Mouse (Mus musculus) midbrain, embryonic 15.5 days (tissue): Measurements from ENCODE around the gene Etfrf1. TPM values are rescaled to one million over a fixed set of nuclear protein-coding genes. Genes with fewer than 3 reads are reported as not detected.
A peak's percentile ranks its signal among the peaks of the same experiment; 100 is the strongest.

Experiments used
- ATAC-seq: fragments of 200-750 bp; cut with Nextera tagmentation; replicated peaks from 2 replicates; pipeline ENCODE4 v1.8.0; 2017; ENCODE audit warnings: moderate TSS enrichment
- H3K27ac ChIP-seq: fragments of 300-500 bp; sonication (generic); 2 replicates; pipeline ENCODE4 v1.5.1; 2015; ENCODE audit warnings: mild to moderate bottlenecking, inconsistent platforms
- H3K27me3 ChIP-seq: fragments of 300-500 bp; sonication (generic); replicated peaks from 2 replicates; pipeline ENCODE4 v1.6.1; 2015; ENCODE audit warnings: inconsistent platforms
- H3K36me3 ChIP-seq: fragments of 300-500 bp; sonication (generic); replicated peaks from 2 replicates; pipeline ENCODE4 v1.6.1; 2015; ENCODE audit warnings: inconsistent platforms
- H3K4me1 ChIP-seq: fragments of 300-500 bp; sonication (generic); 2 replicates; pipeline ENCODE4 v1.6.1; 2015; ENCODE audit warnings: inconsistent platforms
- H3K4me2 ChIP-seq: fragments of 300-500 bp; sonication (generic); 2 replicates; pipeline ENCODE4 v1.6.1; 2015; ENCODE audit warnings: inconsistent platforms, mild to moderate bottlenecking, moderate library complexity
- H3K4me3 ChIP-seq: fragments of 300-500 bp; sonication (generic); 2 replicates; pipeline ENCODE4 v1.5.1; 2015; ENCODE audit warnings: mild to moderate bottlenecking, inconsistent platforms
- H3K9ac ChIP-seq: fragments of 300-500 bp; sonication (generic); 2 replicates; pipeline ENCODE4 v1.6.1; 2015; ENCODE audit warnings: mild to moderate bottlenecking, inconsistent platforms
- H3K9me3 ChIP-seq: fragments of 300-500 bp; sonication (generic); 2 replicates; pipeline ENCODE4 v1.6.1; 2016; ENCODE audit warnings: inconsistent platforms
- WGBS: fragments of 180-500 bp; shearing (Covaris S2); methylation state at CpG from one replicate; pipeline ENCODE4 v1.1.7; 2015; ENCODE audit warnings: mixed read lengths; 5-methylcytosine and 5-hydroxymethylcytosine counted together
- polyA plus RNA-seq: library from polyadenylated mRNA; unstranded; fragments of >200 nt; fragmentation: Nextera tagmentation; extraction: Ambion mirVana; gene quantifications from 2 replicates; pipeline ENCODE4 v1.2.1, GENCODE M21; 2015

Etfrf1 gene
- polyA plus RNA-seq, 1 experiment from 2014 or later = 24.2 TPM

DNA sequence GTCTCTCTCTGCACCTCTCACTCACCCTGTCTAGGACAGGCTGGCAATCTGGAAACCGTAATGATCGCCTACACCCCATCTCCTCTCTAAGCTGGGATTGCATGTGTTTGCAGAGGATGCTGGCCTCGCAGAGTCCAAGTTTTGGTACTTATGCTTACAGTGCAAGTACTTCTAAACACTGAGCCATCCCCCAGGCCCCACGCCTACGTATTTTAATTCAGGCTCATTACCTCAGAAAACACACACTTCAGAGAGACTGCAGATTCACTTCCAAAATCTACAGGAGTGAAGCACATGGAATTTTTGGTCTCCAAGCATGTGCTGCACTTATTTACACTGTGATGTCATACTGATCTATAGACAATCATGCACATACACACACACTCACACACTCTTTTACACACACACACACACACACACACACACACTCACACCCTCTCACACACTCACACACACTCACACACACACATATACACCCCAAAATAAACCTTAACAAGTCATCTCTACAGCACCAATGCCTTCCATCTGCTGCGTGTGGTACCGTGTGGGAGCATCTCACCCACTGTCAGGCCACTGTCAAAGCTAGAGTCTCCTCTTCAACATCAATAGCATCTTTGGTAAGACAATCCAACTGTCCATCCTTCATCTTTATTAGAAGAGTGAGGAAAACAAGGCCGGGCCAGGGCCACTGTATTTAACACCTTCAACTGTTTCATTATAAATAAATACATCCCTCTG is 12.8 kb upstream of the Etfrf1 start:
- WGBS = 94% methylated on average over 8 of the region's 8 CpGs
- ATAC-seq = no peak
- no peak overlapping the region for H3K9ac ChIP-seq

DNA sequence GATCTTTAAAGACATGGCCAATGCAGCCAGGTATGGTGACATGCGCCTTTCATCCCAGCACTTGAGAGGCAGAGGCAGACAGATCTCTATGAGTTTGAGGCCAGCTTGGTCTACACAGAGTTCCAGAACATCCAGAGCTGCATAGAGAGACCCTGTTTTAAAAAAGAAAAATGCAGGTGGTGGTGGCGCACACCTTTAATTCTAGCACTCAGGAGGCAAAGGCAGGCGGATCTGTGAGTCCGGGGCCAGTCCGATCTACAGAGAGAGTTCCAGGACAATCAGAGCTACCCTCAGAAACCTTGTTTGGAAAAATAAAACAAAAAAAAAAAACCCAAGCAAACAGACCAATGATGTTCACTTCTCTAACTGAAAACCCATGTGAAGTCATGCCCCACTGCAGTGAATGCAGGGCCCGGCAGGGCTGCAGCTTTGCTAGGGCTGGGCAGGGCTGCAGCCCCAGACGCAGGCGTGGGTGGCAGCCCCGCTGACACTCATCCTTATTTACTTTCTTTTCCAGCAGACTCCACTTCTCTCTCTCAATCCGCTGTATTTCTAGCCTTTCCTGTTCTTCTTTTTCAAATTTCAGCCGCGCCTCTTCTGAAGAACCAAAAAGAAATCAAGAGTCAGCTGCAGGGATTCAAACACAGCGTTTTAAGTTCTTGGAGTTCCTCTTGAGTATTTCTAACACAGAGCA is 8.4 kb upstream of the Etfrf1 start:
- Histone ChIP-seq H3K27ac (no peak overlapping the region), H3K4me1 (no peaks in the 10 kb centered on the region), H3K4me3 (no peak overlapping the region), H3K4me2 (no peak overlapping the region), H3K36me3 (no peaks in the 10 kb centered on the region), H3K27me3 (no peaks in the 10 kb centered on the region), H3K9me3 (no peaks in the 10 kb centered on the region), H3K9ac (no peak overlapping the region)
- 83% methylated on average over 13 of the region's 13 CpGs for WGBS
- no peak for ATAC-seq

More for the DNA sequence above, 12.8 kb upstream of the Etfrf1 start:
- Histone ChIP-seq H3K9me3 (no peaks in the 10 kb centered on the region), H3K4me1 (no peaks in the 10 kb centered on the region), H3K4me2 (no peak overlapping the region), H3K4me3 (no peak overlapping the region), H3K36me3 (no peaks in the 10 kb centered on the region), H3K27me3 (no peaks in the 10 kb centered on the region), H3K27ac (no peak overlapping the region)

DNA sequence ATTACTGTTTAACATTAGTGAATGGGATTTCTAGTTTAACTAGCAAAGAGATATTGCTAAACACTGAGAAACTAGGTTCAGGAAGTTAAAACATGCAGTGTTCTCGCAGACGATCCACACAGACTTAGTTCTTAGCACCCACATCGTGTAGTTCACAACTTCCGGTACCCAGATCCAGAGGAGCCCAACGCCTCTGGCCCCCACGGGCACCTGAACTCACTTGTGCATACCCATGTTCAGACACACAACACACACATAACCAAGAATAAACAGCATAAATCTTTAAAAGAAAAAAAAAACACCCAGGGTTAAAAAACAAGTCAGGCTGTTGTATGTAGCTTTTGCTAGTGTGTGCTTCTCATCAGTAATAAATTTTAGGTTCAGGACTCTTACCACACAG is 6.5 kb upstream of the Etfrf1 start:
- WGBS = 92% methylated on average over 6 of the region's 6 CpGs
- Histone ChIP-seq H3K4me3 (no peak overlapping the region), H3K4me2 (no peak overlapping the region), H3K27ac (no peak overlapping the region), H3K36me3 (no peaks in the 10 kb centered on the region), H3K9ac (no peak overlapping the region), H3K27me3 (no peaks in the 10 kb centered on the region), H3K4me1 (no peaks in the 10 kb centered on the region), H3K9me3 (no peaks in the 10 kb centered on the region)
- ATAC-seq = no peak

DNA sequence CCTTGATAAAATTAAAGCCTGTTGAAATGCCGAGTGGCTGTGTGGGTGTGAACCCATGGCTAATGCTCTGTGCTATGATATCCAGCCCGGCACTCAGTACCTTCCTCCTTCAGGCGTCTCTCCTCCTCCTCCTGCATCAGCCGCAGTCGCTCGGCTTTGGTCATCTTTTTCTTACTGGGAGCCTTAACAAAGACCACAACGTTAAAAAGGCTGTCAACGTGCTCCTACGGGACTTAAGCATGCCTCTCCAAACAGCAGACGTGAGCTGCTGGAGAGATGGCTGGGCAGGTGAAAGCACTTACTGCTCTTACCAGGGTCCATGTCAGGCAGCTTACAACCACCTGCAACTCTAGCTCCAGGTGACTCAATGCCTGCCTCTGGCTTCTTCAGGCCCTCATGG is 5.8 kb upstream of the Etfrf1 start:
- Histone ChIP-seq H3K9me3 (no peaks in the 10 kb centered on the region), H3K27ac (no peak overlapping the region), H3K4me2 (no peak overlapping the region), H3K4me1 (peaks cover 3% of the 10 kb centered on the region; the same call in 1 of the 2 replicates), H3K27me3 (no peaks in the 10 kb centered on the region), H3K4me3 (no peak overlapping the region), H3K9ac (no peak overlapping the region), H3K36me3 (no peaks in the 10 kb centered on the region)
- 69% methylated on average over 10 of the region's 10 CpGs for WGBS
- ATAC-seq = no peak

DNA sequence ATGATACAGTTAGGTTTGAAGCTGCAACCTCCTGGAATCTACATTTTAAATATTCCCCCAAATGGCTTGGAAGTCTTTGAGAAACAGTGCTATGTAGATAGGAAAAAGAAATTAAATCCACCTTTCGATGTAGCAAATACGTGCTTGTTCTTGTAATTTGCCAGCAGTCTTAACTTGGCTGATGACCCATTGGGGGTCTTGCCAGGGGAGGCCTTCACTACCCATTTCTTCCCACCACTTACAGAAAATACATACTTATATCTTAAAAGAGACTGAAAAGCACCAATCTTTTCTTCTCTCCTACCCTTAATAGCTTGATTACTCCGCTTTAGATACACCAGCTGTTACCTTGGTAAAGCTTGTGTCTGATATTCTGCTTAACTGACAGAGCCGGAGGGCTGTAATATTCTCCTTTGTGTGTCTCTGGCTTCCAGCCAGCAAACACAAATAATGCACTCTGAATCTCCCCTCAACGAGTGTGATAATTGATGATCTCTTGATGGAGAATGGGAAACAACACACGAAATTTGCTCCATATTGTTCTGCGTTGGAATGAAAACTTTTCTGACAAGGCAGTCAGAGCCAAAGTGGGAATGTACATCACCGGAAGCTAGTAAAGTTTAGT is 766 bp upstream of the Etfrf1 start:
- Histone ChIP-seq H3K36me3 (no peaks in the 10 kb centered on the region), H3K4me3 (peak overlapping the region; percentile 41), H3K27me3 (no peaks in the 10 kb centered on the region), H3K4me1 (peaks cover 17% of the 10 kb centered on the region), H3K4me2 (peak overlapping the region; percentile 60), H3K9me3 (no peaks in the 10 kb centered on the region), H3K9ac (no peak overlapping the region; the same call in 1 of the 2 replicates), H3K27ac (peak overlapping the region; percentile 34; the same call in 1 of the 2 replicates)
- 30% methylated on average over 8 of the region's 8 CpGs for WGBS
- ATAC-seq = peak; percentile 1; the same call in 1 of the 2 replicates

DNA sequence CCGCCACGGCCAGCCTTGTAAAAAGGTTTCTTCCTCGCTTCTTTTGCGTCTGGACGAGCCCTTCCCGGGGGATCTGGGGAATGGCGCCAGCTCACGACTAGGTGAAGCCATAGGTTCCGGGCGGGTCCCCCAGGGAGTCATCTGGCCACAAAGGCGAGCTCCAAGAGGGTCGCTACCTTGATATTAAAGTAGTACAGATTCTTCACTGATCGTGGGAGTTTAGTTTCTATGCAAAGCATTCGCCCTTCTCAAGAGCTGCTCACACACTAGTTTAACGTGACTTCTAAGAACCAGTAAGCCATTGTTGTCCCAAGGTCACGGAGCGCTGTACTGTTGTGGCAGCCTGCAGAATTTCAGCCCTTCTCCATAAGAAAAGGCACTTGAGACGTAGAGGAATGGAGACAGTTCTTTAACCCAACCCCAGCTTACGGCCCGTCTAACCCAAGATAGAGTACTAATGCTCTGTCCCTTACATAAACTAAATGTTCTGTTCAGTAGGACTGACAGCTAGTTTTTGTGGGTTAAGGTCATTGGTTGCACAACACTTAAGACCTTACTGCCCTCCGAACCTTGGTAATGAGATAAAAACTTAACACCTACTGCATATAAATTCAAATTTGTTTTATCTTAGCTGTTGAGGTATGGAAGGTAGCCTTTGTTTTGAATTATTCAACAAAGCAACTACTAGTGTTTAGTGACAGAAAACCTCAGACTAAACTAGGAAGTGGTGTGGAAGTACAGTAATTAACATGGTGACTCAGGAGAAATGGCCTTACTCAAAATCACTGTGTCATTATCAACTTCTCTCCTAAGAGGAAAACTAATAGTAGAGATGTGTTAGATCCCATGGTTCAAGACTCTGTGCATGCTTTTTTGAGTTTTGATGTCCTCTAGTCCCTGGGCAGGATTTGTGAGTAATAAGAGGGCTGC is 707 bp downstream of the Etfrf1 start:
- WGBS = 4% methylated on average over 21 of the region's 21 CpGs
- peak; percentile 48 for ATAC-seq

DNA sequence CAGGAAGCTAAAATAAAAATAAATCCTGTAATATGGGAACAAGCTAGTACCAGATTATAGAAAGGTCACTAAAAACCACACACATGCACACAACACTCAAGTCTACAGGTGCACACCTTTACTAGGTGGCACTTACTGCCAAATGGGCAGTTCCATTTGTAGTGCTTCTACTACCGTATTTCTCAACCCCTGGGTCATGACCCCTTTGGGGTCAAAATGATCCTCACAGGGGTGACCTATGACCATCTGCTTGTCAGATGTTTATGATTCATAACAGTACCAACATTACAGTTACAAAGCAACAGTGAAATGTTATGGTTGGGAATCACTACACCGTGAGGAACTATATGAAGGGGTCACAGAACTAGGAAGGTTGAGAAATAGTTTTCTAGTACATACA is 3.0 kb downstream of the Etfrf1 start:
- Histone ChIP-seq H3K9ac (no peak overlapping the region), H3K36me3 (no peaks in the 10 kb centered on the region; the same call in 1 of the 2 replicates), H3K4me1 (peaks cover 17% of the 10 kb centered on the region), H3K27ac (no peak overlapping the region), H3K9me3 (no peaks in the 10 kb centered on the region), H3K27me3 (no peaks in the 10 kb centered on the region), H3K4me3 (no peak overlapping the region), H3K4me2 (no peak overlapping the region)
- no peak for ATAC-seq
- WGBS = 84% methylated on average over 2 of the region's 2 CpGs

More for the DNA sequence above, 707 bp downstream of the Etfrf1 start:
- peak overlapping the region; percentile 60 for H3K4me3 ChIP-seq
- H3K27ac ChIP-seq = peak overlapping the region; percentile 91
- H3K9me3 ChIP-seq = no peaks in the 10 kb centered on the region
- H3K9ac ChIP-seq = peak overlapping the region; percentile 72
- H3K4me2 ChIP-seq = peak overlapping the region; percentile 59
- no peaks in the 10 kb centered on the region for H3K36me3 ChIP-seq
- H3K4me1 ChIP-seq = peaks cover 17% of the 10 kb centered on the region
- H3K27me3 ChIP-seq = no peaks in the 10 kb centered on the region

DNA sequence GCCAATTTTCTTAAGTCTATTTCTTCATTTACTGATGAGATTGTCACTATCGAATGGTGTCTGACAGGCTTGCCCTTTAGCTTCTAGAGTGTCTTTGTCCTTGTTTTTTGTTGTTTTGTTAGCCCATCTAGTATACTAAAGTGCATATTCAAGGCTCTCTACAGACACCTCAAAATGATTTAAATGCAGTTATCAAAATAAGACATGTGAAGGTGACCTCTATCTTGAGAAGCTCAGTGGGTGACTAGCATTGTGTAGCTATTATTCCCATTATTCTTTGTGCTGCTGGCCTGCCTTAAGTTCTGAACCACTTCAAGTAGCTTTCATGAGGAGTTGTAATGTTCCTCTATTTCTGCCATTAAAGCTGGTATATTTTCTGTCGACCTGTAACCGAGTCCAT is 4.9 kb downstream of the Etfrf1 start:
- 92% methylated on average over 3 of the region's 3 CpGs for WGBS
- Histone ChIP-seq H3K9me3 (no peaks in the 10 kb centered on the region), H3K4me1 (peaks cover 9% of the 10 kb centered on the region), H3K4me2 (no peak overlapping the region), H3K4me3 (no peak overlapping the region), H3K9ac (no peak overlapping the region), H3K27ac (no peak overlapping the region), H3K27me3 (no peaks in the 10 kb centered on the region), H3K36me3 (peaks cover 4% of the 10 kb centered on the region; the same call in 1 of the 2 replicates)
- no peak for ATAC-seq

DNA sequence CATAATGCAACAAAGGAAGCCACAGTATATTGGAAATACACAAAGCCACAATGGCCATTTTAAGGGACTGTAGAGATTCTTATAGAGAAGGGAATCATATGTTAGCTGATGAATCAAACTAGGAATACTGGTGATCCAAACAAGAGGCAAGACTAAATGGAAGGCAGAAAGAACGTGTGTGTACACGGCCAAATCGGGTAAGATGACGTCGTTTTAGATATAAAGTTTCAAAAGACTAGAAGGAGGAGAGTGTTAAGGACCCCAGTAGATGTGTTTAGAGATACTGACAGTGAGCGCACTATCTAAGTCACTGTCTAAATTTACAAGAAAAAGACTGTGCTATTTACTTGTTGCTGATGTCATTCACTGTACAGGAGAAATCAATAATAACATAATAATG is 13.3 kb downstream of the Etfrf1 start:
- no peak overlapping the region for H3K4me3 ChIP-seq
- H3K36me3 ChIP-seq = peaks cover 4% of the 10 kb centered on the region; the same call in 1 of the 2 replicates
- WGBS = 93% methylated on average over 6 of the region's 6 CpGs
- H3K4me1 ChIP-seq = no peaks in the 10 kb centered on the region
- no peak overlapping the region for H3K9ac ChIP-seq
- H3K27me3 ChIP-seq = no peaks in the 10 kb centered on the region
- H3K9me3 ChIP-seq = no peaks in the 10 kb centered on the region
- H3K4me2 ChIP-seq = no peak overlapping the region
- no peak for ATAC-seq
- H3K27ac ChIP-seq = no peak overlapping the region

DNA sequence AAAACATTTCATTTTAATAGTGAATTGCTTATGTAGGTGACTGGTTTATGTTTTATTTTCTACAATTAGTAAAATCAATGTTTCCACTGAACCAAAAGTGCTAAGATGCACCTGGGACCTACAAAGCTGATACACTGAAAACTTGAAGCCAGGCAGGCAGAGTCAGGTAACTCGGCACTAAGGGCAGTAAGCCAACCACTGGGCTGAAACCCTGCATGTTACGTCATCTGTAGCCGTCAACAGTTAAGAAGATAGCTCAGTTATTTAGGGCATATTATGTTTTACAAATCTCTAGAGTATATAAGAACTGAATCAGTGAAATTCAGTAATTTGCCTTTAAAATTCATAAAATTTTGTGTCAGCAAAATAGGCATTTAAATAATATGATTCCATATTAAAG is 15.4 kb downstream of the Etfrf1 start:
- H3K9ac ChIP-seq = no peak overlapping the region
- H3K4me2 ChIP-seq = no peak overlapping the region
- H3K9me3 ChIP-seq = no peaks in the 10 kb centered on the region
- WGBS = 93% methylated on average over 3 of the region's 3 CpGs
- no peaks in the 10 kb centered on the region; the same call in 1 of the 2 replicates for H3K36me3 ChIP-seq
- no peak for ATAC-seq
- H3K27me3 ChIP-seq = no peaks in the 10 kb centered on the region
- H3K4me1 ChIP-seq = no peaks in the 10 kb centered on the region
- no peak overlapping the region for H3K4me3 ChIP-seq
- no peak overlapping the region for H3K27ac ChIP-seq

DNA sequence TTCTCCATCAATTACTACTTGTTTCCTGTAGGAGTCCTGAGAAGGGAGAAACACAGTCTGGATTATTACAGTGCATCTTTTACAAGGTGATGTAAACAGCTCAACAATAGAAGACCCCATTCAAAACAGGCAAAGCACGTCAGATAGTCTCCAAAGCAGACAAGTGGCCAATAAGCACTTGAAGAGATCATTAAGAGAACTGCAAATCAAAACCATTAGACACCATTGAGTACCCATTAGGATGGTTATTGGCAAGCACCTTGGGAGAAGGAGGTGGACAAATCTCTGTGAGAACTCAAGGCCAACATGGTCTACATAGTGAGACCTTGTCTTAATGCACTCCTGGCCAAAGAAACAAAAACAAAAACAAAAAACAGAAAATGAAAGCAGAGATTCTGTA is 23.5 kb downstream of the Etfrf1 start:
- no peak overlapping the region for H3K9ac ChIP-seq
- H3K36me3 ChIP-seq = no peaks in the 10 kb centered on the region; the same call in 1 of the 2 replicates
- no peaks in the 10 kb centered on the region for H3K4me1 ChIP-seq
- no peaks in the 10 kb centered on the region for H3K27me3 ChIP-seq
- WGBS = 80% methylated on average over 1 of the region's 1 CpGs
- no peak overlapping the region for H3K4me3 ChIP-seq
- H3K27ac ChIP-seq = no peak overlapping the region
- no peak for ATAC-seq
- H3K9me3 ChIP-seq = no peaks in the 10 kb centered on the region
- no peak overlapping the region for H3K4me2 ChIP-seq
